11 mouse cellular contexts compared by ENCODE assay signal in genomic region chr13:82265736-82266135, GRCm38 (mm10).
"Had no signal": no experiment of that assay in that cellular context is flagged by ENCODE, and none has a peak within 500 bp of the region (broad histone marks: within the 10 kb centered on the region; RNA-seq: fewer than 3 reads in every experiment).

No protein-coding gene starts in this region.

- DNase-seq: kidney, adult 18-20 months; layer of hippocampus, postnatal 36 days; liver, embryonic 13.5 days; lung, adult 2 months; lung, postnatal 36 days; thymus, adult 18-20 months; thymus, postnatal 36 days had no signal

- H3K27me3 ChIP-seq: intestine, embryonic 15.5 days; liver, embryonic 13.5 days; megakaryocyte, embryonic 14.5 days had no signal

- H3K27ac ChIP-seq: intestine, embryonic 15.5 days; left cerebral cortex, adult 2 months; liver, embryonic 13.5 days had no signal

- H3K4me1 ChIP-seq: intestine, embryonic 15.5 days; liver, embryonic 13.5 days had no signal

- ATAC-seq: intestine, embryonic 15.5 days had no signal

- H3K4me3 ChIP-seq: intestine, embryonic 15.5 days; left cerebral cortex, adult 2 months; liver, embryonic 13.5 days; megakaryocyte, embryonic 14.5 days had no signal

- H3K9me3 ChIP-seq: intestine, embryonic 15.5 days; liver, embryonic 13.5 days; megakaryocyte, embryonic 14.5 days had no signal

- H3K4me2 ChIP-seq: intestine, embryonic 15.5 days; liver, embryonic 13.5 days; midbrain, embryonic 11.5 days had no signal

- H3K36me3 ChIP-seq: intestine, embryonic 15.5 days; liver, embryonic 13.5 days had no signal

- H3K9ac ChIP-seq: intestine, embryonic 15.5 days; liver, embryonic 13.5 days had no signal
